Mouse (Mus musculus): ENCODE results near the gene Dusp8.
A peak's percentile ranks its signal among the peaks of the same experiment; 100 is the strongest.

The Dusp8 gene

DNA sequence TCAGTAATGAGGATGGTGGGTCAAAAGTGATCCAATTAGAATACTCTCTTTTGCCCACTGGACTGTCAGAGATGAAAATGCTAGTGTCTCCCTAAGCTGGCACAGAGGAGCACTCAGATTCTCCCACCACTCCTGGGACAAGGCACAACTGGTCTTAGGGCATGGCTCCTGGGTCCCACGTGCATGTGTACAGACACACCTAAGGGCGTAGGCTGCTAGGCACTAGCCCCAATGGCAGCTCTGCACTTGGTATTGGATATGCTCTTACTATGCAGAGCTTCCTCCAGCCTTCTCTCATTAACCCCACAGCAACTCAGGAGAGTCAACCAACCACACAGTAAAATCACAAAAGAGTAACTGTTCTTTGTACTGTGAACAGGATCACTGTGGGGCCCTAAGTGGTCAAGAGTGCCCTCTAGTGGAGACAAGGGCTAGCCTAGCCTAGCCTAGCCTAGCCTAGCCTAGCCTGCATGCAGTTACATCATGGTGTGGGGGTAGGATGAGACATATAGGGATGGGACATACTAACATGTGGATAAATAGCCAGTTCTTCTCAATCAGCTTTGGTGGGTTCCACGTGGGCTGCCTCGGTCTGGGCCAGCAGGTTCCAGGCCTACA, 58.0 kb downstream of the Dusp8 start:
- peak; percentile 49 for DNase-seq

DNA sequence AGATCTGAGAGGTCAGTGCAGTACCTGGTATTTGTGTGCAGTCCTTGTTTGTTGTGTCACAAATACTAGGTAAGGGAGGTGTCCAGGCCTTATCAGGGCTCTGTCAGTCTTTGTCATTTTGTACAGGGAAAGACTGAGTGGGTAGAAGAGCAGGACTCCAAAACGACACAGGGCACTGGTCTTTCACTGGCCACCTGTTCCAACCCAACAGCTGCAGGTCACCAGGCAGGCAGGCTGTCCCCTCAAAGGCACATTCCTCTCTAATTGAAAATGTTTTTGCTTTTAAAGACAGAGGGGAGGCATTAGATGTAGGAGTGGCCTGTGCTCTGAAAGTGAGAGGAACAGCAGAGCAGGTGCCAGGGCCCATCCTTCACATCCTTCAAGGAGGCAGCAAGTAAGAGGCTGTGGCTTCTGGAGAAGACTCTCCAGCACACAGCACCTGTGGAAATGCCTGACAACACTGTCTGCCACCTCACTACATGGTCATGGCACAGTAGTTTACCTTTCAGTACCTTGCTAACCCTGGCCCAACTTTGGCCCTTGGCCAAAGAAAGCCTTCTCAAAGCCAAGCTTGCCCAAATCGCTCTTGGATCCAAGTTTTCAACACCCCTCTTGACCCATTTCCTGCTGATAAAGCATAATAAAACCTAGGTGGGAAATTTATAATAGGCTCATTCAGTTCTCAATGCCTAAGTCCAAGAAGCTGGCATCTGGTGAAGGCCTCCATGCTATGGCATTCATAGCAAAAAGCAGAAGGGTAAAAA, 60.4 kb downstream of the Dusp8 start:
- no peak for DNase-seq

DNA sequence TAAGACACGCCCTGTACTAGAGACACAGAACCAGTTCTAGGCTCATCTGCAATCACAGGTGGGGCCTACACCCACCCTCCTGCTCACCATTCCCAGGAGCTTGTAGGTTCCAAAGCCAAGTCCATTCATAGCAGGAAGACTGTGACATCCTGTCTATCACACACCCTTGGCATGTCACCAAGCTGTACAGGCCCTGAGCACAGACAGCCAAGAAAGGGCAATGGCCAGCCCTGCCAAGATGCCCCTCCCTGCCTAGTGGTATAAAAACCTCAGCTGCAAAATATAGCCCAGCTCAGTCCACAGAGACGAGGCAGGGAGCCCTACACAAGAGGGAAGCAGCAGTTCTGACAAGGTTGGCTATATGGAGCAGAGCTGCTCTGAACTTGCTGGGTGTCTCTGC, 61.4 kb downstream of the Dusp8 start:
- DNase-seq = peak; percentile 57

DNA sequence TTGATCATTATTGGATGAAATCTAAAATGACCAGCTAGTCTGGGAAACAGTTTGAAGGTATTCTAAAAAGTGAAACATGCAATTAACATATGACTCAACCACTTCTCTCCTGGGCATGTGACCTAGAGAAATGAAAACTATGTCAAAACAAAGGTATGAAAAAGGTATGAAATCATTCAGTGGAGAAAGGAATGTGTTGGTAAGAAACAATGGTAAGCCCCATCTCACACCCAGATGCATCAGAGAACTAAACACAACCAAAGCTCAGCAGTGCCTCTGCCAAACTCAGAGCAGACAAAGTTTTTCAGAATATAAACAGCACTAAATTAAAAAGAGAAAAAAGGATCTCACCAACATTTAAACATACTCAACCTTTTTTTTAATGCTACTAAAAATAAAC, 65.6 kb downstream of the Dusp8 start:
- no peak for DNase-seq

Data from kidney, adult 11 months (tissue).